Mouse (Mus musculus) natural killer cell, adult 2 months (primary cell): ENCODE measurements around the gene Tiam1.

Source experiments
- DNase-seq, 2 experiments: peaks; one replicate each; pipeline ENCODE4 v3.0.0; 2022; ENCODE audit warnings: low spot score in 2 of 2

The Tiam1 gene

DNA sequence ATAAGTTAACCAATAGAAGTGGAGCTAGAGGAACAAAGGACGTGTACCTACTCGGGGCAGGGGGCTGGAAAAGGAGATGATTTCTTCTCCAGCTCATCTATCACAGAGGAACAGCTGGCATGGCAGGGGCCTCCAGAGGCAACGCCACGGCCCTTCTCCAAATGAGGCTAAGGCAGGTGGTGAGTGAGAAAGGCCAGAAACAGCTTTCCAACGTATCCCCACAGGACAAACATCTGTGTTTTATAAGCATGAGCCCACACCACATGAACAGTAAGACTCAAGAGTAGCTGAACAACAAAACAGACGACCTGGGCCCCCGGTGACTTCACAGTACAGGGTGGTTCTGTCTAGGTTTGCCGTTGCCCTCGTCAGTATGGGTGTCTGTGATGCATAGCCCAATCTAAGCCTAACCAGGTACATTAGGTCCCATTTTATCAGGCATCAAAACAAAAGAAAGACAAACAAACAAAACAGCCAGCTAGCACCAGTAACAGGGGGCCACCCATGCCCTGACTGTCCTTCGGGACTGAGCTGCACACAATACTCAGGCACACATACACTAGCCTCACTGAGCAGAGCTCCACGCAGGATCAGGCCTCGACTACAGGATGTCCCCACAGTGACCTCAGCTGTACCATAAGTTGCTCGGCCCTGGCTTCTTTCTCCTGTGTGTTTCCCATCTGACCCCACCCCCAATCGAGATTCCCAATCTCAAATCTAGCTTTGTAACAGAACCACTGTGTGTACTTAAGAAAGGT, 260.9 kb downstream of the Tiam1 start:
- DNase-seq, result no peak

GRCm38 (mm10) chr16:89877206-89877605, 266.4 kb downstream of the Tiam1 start:
- DNase-seq, result no peak

DNA sequence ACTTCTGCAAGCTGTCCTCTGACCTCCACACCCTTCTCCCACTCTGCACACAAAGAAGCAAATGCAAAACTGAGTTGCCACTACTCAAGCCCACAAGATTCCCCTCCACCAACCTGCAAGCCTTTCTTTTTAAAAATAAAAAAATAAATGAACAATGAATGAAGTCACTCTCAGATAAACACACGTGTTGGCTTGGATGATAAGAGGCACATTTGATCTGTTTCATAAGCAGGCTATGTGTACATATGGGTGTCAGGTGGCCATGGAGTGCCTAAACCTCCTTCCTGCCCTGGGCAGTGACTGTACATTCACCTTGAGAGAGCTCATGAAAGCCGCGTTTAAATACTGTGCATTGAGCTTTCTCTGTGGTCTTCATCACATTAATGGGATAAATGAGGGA, 267.5 kb downstream of the Tiam1 start:
- no peak for DNase-seq

- DNase-seq, result no peak
These were observed 269.4 kb downstream of the Tiam1 start for GRCm38 (mm10) chr16:89874012-89874704.

DNA sequence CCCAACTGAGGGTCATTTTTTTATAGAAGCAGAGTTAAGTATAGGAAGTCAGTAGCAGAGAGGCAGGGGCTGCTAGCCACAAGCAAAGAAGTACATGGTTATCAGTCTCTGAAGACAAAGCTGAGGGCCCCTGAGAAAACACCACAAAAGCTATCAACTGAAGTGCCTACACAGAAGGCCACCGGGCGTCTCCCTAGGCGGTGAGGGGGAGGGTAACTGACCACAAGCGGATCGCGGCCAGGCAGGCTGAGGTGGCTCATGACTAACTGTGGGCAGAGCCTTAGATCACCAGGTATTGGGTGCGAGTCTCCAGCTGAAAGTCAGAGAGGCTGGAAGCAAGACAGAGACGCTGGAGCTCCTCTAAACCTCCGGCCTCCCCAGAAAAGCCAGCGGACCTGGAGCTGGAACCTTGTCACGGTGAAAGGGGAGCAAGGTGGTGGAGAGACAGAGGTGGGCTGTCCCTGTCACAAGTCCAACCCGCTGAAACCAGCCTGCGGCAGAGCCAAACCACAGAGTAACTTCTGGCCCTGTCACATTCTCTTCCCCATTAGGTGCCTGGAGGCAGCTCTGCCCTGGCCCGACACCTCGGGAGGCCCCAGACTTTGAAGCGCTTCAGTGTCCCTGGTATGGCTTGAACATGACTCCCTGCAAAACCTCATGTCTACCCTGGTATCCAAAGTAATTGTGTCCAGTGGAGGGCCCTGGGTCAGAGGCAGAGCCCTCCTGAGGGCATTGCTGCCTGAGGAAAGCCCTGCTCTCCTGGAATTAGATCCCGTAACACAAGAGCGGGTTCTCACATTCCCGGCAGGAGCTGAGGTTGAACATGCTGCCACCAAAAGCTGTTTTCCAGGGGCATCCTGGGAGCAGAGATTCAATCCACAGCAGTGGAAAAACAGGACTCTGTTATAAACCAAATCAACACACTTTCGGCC, 271.3 kb downstream of the Tiam1 start:
- peak; percentile 24 to 32 for DNase-seq

DNA sequence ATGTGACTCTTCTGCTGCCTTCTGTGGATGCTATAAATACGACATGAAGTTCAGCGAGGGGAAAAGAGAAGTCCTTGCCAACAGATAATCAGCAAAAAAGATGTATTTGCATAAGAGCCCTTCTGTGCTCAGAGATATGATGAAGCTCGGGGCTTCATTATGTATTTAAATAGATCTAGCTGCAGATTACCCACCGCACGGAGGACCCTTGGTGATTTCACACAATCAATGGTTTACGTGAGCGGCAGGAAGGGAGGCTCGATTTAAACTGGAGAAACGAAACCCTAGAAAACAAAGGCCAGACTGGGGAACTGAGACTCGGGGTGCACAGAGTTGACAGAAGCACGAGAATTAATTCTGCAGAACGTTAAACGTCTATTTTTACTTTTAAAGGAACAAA, 272.2 kb downstream of the Tiam1 start:
- no peak for DNase-seq

GRCm38 (mm10) chr16:89870059-89870458, 273.5 kb downstream of the Tiam1 start:
- no peak for DNase-seq

DNA sequence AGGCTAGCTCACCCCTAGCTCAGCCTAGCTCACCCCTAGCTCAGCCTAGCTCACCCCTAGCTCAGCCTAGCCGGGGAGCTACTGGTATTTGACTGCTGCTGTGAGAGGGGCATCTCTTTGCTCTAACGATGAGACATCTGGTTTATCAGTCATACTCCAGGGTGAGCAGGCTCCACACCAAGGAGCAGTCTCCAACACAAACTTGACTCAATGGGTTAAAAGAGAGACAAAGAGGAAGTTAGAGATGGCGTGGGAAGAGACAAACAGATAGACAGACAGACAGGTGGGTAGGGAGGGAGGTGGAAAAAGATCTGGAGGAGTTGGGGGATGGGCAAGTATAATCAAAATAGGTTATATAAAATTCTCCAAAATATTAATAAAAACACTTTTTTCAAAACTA, 275.1 kb downstream of the Tiam1 start:
- no peak for DNase-seq

- DNase-seq, result no peak
These were observed 276.2 kb downstream of the Tiam1 start for GRCm38 (mm10) chr16:89867212-89867829.

- no peak for DNase-seq
These were observed 278.4 kb downstream of the Tiam1 start for GRCm38 (mm10) chr16:89865136-89865535.

DNA sequence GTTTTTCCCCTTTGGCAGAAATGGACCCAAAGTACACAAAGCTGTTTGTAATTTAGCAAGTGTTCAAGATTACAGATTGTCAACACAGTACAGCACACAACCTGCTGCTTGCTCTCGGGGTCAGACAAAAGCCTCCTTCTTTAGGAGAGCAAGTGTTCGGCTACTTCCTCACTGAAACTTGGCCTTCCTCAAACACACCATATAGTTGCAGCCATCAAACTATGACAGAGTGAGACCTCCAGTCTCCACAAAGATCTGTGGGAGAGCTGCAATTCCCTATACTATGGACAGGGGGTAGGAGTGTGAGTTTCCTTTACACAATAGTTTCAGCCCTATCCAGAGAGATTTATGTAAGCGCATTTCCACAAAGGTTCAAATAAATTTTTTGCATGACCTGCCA, 278.9 kb downstream of the Tiam1 start:
- no peak for DNase-seq

DNA sequence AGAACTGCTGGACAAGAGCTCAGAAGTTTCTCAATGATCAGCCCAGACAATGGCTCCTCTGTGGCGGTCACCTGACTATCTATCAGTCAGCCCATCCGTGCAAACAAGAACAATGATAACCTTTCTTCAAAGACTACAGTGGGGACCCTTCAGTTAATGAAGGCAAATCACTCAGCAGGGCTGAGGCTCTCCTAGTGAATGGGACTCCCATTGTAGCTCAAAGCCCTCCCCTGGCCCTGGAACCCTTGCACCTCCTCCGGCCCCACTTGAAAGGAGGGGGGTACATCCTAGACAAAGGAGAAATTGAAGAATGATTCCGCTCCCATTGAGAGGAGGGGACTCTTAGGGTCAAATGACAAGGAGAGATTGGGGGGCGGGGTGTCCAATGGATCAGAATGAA, 280.3 kb downstream of the Tiam1 start:
- DNase-seq, result no peak

- no peak for DNase-seq
These were observed 282.0 kb downstream of the Tiam1 start for GRCm38 (mm10) chr16:89861531-89861930.

DNA sequence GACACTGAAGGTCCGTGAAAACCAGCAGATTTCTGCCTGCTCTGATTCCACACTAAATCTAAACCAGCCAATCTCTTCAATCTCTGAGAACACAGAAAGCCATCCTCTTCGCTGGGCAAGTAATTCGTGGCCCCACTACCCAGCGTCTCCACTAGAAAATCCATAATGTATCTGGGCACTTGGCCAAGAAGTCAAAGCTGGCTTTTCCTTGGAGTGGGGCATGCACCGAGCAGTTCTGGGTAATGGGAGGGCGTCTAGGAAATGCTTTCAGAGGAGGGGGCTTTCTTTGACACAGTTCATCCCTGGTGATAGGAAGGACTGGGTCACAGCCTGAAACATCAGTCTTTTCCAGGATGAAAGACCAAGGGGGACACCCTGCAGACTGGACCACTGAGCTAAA, 282.9 kb downstream of the Tiam1 start:
- no peak for DNase-seq

DNA sequence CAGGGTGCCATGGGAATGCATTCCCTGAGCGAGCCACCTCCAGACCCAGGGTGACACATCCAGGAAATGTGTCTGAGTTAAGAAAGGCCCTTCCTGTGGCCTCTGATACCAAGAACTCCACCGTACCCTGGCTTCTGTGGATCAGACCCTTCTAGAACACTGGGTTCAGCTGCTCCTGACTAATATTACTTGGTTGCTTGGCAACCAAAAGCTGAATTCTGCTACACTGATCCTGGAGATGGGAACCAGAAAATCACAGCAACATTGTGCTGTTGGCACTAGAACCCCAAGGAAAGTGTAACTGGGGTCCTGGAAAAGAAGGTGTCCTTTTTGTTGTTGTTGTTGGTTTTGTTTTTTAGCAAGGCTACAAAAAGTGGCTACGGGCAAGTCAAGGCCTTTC, 285.9 kb downstream of the Tiam1 start:
- no peak for DNase-seq

- DNase-seq, result no peak
These were observed 288.8 kb downstream of the Tiam1 start for GRCm38 (mm10) chr16:89854731-89855130.

GRCm38 (mm10) chr16:89851333-89851732, 292.2 kb downstream of the Tiam1 start:
- DNase-seq, result no peak

GRCm38 (mm10) chr16:89848651-89849597, 294.6 kb downstream of the Tiam1 start:
- peak; percentile 37 to 38 for DNase-seq

DNA sequence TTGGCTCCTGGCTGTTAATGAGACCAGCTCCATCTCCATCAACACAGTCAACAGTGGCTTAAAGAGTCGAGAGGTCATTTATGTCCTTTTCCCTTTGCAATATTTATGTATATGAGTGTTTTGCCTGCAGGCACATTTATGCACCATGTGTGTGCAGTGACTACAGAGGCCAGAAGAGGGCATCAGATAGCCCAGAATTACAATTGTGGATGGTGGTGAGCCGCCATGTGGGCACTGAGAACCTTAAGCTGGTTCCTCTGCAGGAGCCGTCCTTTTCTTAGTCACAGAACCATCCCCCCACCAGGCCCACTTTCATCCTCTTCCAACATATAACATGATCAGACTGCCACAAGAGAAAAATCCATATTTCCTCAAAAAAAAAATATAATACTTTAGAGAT, 295.4 kb downstream of the Tiam1 start:
- DNase-seq, result no peak

DNA sequence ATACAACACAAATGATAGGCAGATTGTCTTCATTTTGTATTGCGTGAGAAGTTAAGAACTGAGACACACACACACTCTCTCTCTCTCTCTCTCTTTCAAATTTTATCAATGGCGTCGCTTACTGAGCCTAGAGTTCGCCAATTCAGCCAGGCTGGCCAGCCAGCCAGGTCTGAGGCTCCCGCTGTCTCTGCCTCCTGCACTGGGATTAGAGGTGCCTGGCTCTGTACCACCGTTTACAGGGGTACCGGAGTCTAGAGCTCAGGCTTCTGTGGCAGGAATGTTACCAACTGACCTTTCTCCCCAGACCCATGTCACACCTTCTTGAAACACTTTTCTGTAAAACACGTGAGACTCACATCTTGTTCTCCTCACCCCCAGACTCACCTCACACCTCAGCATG, 298.1 kb downstream of the Tiam1 start:
- no peak for DNase-seq

DNA sequence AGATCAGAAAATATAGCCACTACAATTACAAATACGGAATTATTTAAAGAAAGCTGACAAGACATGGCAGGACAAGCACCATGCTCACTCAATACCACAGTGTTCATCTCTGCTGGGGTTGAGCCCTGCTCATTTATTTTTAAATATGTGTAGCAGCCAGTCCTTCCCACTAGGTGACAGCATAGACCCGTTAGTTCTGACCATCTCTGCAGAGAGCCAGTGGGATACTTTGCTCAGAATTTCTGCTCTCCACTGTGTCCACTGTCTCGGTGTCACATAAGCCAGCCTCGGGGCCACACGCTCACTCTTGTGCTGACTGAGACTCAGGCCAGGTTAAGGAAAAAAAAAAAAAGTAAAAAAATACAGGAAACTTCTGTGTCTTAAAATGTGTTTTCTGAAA, 299.0 kb downstream of the Tiam1 start:
- DNase-seq, result peak in 1 of 2 experiments; percentile 46
